Mouse (Mus musculus) layer of hippocampus, adult 18-20 months (tissue): Measurements from ENCODE around the gene Zfp36l1. TPM values are rescaled to one million over a fixed set of nuclear protein-coding genes. Genes with fewer than 3 reads are reported as not detected.

ENCODE experiments used
- DNase-seq, 2 experiments: peaks; one replicate each; pipeline ENCODE4 v3.0.0; 2022; ENCODE audit warnings: low spot score in 2 of 2
- long read RNA-seq: library from polyadenylated mRNA; stranded (forward); transcript quantifications from one replicate; pipeline ENCODE4 v2.0.0, GENCODE M21; 2021
- total RNA-seq, 2 experiments: library from RNA; stranded (reverse); gene quantifications; 2 replicates each; pipeline ENCODE4 v1.2.3; 2021

Zfp36l1 gene
- total RNA-seq: 10 to 100 TPM; 40.0 to 53.4 TPM
- long read RNA-seq, transcript Zfp36l1-201 (2 exons, 2,990 nt): major isoform, 13 of 21 reads
- long read RNA-seq, partial matches to known transcripts: 0 of 21 reads
- long read RNA-seq, other reads (novel, unspliced or antisense): 8 of 21 reads

- peak in 1 of 2 experiments; percentile 65 for DNase-seq
Observed at GRCm38 (mm10) chr12:80112852-80113551, at the start of gene Zfp36l1. Zfp36l1 (minus strand) TSS chr12:80113013.

GRCm38 (mm10) chr12:80162448-80162847, 49.6 kb upstream of the Zfp36l1 start:
- DNase-seq: no peak

GRCm38 (mm10) chr12:80157675-80158074, 44.9 kb upstream of the Zfp36l1 start:
- peak in 1 of 2 experiments; percentile 67 for DNase-seq

DNA sequence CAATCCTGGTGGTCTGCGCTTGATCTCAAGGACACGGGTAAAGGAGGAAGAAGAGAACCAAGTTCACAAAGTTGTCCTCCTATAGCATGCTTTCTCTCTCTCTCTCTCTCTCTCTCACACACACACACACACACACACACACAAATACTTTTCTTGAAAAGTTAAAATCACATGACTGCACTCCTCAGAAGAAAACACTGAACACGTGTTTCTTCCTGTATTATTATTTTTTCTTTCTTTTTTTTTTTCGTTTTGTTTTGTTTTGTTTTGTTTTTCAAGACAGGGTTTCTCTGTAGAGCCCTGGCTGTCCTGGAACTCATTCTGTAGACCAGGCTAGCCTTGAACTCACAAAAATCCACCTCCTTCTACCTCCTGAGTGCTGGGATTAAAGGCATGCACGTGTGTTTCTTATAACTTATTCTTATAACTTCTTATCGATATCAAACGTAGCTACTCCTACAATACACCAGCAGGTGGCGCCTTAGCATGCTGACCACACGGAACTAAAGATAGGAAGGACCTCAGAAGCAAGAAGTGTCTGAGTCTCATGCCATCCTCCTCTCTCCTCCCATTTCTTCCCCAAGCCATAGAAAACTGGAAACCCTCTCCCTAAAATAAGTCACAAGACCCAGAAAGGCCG, 41.0 kb upstream of the Zfp36l1 start:
- peak in 1 of 2 experiments; percentile 61 for DNase-seq

DNA sequence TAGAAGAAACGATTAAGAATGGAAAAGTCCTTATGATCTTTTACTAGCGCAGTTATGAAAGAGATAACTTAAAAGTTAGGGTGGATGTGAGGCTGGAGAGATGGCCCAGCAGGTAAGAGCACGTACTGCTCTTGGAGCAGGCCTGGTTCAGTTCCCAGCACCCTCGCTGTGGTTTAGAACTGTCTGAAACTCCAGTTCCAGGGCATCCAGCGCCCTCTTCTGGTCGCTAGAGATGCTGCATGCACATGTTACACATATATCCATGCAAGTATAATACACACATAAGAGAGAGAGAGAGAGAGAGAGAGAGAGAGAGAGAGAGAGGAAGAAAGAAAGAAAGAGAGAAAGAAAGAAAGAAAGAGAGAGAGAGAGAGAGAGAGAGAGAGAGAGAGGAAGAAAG, 40.3 kb upstream of the Zfp36l1 start:
- DNase-seq: no peak

DNA sequence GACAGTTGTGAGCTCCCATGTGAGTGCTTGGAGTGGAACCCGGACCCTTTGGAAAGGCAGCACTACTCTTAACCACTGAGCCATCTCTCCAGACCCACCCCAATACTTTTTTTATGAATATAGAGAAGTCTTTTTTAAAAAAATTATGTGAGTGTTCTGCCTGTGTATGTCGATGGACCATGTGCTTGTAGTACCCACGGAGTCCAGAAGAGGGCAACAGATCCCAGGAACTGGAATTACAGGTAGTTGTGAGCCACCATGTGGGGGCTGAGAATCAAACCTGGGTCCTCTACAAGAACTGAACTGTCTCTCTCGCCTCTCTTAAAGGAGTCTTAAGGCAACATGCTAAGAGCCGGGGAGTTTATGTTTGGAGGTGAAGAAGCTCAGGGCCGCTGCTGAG, 39.0 kb upstream of the Zfp36l1 start:
- DNase-seq: no peak

DNA sequence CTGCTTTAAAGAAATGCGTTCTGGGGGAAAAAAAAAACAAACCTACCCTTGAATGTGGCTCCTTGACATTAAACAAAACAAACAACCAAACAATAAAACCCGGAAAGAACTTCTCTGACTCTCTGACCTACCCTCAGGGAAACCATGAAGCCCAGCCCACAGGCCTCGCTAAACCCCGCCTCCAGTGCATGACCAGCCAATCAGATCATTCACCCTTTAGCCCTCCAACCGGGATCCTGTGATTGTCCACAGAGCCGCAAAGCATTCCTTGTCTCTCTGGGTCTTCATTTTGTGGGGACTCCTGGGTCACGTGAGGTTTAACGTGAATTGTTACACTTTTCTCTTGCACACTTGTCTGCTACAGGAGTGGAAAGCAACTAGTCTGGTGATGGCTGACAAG, 37.8 kb upstream of the Zfp36l1 start:
- no peak for DNase-seq

DNA sequence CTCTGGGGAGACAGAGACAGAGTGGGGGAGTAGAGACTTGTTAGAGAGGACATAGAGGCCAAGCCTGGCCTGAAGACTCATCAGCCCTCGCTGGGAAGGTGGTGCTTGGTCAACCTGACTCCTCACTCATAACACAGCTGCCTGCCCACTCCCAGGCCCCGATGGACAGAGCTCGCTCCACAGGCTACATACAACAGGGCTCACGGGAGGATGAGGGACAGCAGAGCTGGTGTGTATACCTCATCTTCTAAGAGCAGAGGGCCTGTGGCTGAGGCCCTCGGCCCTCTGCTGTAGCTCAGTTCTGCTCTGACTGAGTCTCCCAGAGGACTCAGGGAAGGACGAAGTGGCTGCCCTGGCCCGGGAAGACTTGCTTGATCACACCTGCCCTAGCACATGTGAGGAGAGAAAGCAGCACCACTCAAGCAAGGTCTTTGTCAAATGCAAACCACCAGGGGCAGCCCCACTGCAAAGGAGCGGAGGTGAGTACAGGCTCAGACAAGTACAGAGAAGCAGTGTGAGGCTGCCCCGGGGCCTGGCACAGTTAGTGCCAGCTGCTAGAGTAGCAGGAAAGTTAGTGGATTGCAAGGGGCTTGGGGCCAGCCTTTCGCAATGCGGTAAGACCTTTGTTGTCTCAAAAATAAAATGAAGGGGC, 34.9 kb upstream of the Zfp36l1 start:
- no peak for DNase-seq

DNA sequence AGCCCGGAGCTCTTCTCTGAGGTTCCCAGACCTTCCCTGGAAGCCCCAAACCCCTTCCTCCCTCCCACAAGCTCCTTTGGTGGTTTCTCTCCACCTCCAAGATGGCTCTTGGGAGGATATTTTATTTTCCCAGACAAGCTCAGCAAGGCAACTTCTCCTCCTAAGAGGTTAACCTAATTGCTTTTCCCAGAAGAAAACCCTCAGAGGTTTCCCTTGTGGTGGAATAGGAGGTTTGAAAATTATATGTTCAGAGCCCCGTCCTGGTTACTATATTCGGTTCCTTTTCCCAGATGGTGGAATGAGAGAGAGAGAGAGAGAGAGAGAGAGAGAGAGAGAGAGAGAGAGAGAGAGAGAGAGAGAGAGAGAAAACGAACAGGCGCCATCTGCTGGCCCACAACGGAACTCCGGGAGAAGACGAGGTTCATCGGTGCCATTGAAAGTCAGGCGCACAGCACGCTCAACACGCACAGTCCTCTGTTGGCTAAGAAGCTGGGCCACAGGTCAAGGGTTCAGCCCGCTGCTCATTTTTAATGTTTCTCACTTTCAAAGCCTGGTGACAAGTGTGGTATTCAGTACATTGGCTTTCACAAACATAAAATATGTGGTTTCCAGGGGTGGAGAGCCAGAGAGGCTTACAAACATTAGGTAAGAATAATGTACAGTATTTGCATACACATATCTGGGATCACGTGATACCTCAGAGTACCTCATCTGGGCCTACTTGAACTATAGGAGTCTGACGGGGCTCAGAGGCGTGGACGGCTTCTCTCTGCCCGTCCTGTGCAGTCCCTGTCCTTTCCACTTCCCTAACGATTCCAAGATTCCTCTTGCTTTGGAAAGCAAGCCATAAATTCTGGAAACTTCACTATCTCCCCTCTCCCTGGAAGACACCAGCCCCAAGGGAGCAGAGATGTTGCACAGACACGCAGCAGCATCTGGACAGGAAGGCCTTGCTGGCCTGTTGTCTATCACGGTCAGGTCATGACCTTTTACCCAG, 33.7 kb upstream of the Zfp36l1 start:
- DNase-seq: peak in 1 of 2 experiments; percentile 79

GRCm38 (mm10) chr12:80145365-80145764, 32.6 kb upstream of the Zfp36l1 start:
- no peak for DNase-seq

DNA sequence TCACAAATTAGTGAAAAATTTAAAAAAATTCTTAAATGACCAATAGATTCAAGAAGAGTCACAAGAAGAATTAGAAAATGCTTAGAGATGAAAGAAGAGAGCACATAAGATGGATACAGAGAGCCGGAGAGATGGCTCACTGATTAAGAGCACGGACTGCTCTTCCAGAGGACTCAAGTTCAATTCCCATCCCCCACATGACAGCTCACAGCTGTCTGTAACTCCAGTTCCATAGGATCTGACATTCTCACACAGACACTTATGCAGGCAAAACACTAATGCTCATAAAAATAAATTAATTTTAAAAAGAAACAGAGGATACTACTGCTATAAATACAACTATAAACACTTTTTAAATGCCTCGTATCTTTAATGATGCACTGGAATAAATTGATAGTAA, 32.0 kb upstream of the Zfp36l1 start:
- DNase-seq: no peak

GRCm38 (mm10) chr12:80141470-80141869, 28.7 kb upstream of the Zfp36l1 start:
- DNase-seq: peak in 1 of 2 experiments; percentile 64

- DNase-seq: no peak
Observed at GRCm38 (mm10) chr12:80141011-80141410, 28.2 kb upstream of the Zfp36l1 start.

DNA sequence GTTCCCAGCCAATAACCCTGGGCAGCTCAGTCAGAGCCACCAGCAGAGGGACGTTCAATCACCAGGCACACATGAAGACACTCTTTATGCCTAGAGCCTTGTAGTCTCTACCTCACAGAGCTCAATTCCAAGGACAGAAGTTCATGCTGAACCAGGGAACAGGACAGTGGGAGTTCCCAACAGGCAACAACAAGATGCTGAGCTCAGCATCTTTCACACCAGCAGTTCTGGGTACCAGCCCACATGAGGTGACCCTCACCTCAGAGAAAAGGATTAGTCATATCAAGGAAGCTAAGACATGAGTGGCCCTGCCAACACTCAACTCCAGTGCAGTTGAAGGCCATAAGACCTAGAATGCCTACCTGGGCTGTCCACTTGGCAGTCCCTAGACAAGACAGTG, 24.9 kb upstream of the Zfp36l1 start:
- no peak for DNase-seq

DNA sequence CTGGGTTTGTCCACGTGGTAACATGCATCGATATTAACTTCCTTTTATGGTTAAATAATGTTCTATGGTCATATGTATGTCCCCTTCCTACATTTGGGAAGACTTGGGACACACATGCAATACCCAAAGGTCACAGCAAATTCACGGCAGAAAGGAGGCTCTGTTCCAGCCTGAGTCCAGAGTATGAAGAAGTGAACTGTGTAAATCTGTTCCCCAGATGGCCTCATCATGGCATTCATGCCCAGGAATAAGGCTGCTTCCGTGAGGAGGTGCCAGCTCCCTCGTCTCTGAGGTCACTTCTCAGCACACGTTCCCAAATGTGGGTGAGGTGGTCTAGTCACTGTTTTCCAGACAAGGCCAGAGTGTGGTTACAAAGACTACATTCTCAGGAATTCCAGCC, 24.4 kb upstream of the Zfp36l1 start:
- no peak for DNase-seq

DNA sequence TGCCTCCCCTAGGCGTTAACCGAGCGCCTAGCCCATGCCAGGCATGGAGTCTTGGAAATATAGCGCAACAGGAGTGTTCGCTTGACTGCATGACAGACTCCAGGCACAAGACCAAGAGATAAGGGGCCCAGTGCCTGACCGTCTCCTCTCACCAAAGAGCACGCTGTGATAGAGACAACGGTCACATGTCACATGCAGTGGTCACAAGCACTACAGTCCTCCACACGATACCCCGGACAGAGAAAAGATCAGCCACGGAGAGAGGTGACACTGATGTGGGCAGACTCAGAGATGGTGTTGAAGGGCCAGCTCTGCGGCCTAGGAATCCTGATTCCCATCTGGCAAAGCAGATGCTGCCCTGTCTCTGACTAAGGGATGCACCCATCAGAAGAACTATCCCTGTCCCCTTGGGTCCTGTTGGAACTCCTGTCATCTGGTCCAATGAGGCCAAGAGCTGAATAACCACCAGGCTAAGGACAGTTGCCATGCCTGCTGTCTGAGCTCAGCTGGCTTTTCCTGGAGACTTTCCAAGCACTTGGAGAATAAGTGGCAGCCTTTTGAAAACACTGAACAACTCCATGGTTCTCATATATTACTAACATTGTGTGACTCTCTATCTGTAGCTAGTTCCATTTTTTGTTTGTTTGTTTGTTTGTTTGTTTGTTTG, 23.6 kb upstream of the Zfp36l1 start:
- DNase-seq: no peak

GRCm38 (mm10) chr12:80135173-80135572, 22.4 kb upstream of the Zfp36l1 start:
- no peak for DNase-seq

GRCm38 (mm10) chr12:80133011-80133545, 20.3 kb upstream of the Zfp36l1 start:
- DNase-seq: no peak

GRCm38 (mm10) chr12:80132250-80133003, 19.6 kb upstream of the Zfp36l1 start:
- peak; percentile 63 to 80 for DNase-seq
